Mouse (Mus musculus): ENCODE results near the gene Trmo. TPM values are rescaled to one million over a fixed set of nuclear protein-coding genes. Genes with fewer than 3 reads are reported as not detected.

The Trmo gene
- polyA plus RNA-seq, 1 experiment, result 2.2 TPM

GRCm38 (mm10) chr4:46344288-46344687, 44.9 kb downstream of the Trmo start:
- H3ac ChIP-seq (ENCODE audit: control insufficient read depth, insufficient read length, low read depth), result no peak overlapping the region
- no peaks in the 10 kb centered on the region for H3K36me3 ChIP-seq (ENCODE audit: control insufficient read depth, insufficient read depth)
- peaks cover 38% of the 10 kb centered on the region for H3K27me3 ChIP-seq (ENCODE audit: control insufficient read depth, insufficient read depth, insufficient read length)
- no peaks in the 10 kb centered on the region for H3K79me2 ChIP-seq (ENCODE audit: control insufficient read depth, insufficient read depth)
- no peaks in the 10 kb centered on the region for H3K79me3 ChIP-seq (ENCODE audit: low read depth)
- TF ChIP-seq MAX (IDR thresholded peaks at IDR 0.05), result no peak
- TF ChIP-seq MYOG (IDR thresholded peaks at IDR 0.05; ENCODE audit: control insufficient read depth, extremely low read depth, insufficient read length), result no peak
- no peak for TF ChIP-seq CEBPB (IDR thresholded peaks at IDR 0.05; ENCODE audit: low read depth)
- TF ChIP-seq MYOD1 (IDR thresholded peaks at IDR 0.05; ENCODE audit: control insufficient read depth, insufficient read length, low read depth), result no peak
- TF ChIP-seq CTCF (IDR thresholded peaks at IDR 0.05; ENCODE audit: control insufficient read depth, insufficient read depth, insufficient read length), result no peak
- TF ChIP-seq USF1 (IDR thresholded peaks at IDR 0.05; ENCODE audit: low read depth), result no peak
- TF ChIP-seq FOSL1 (IDR thresholded peaks at IDR 0.05; ENCODE audit: insufficient read depth, low read length, poor library complexity, severe bottlenecking), result no peak
- H3K4me3 ChIP-seq (ENCODE audit: insufficient read depth, poor library complexity, severe bottlenecking), result no peak overlapping the region

DNA sequence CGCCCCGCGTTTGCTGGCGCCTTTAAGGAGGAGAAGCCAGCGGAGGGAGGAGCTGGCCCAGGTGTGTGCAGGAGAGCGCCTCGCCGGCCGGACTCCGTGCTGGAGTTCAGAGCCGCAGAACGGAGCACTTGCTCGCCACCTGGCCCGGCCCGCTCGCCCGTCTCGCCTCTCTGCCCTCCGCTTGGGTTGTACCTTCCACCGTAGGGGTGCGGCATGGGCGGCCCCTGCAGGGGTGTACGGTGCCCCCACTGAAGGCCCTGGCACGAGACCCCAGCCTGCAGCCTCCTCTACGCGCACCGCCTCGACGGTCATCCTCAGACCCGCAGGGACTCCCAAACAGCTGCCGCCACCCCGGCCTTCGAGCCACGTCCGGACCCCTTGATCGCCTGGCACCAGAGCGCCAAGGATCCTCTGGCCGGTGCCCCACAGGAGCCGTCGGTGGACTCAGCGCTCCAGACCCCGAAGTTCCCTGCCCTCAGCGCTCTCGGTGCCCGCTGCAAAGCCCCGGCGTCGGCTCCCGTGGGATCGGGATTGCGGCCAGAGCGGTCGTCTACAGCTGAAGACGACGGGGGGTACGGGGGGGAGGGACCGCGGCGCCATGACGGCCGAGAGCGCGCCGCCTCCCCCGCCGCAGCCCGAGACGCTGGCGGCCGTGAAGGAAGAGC, 45.5 kb downstream of the Trmo start, which contains the start of gene Foxe1:
Gene Foxe1 (plus strand): TSS at position 14 of the 665 bp plus-strand sequence.
- peaks cover 36% of the 10 kb centered on the region for H3K27me3 ChIP-seq (ENCODE audit: control insufficient read depth, insufficient read depth, insufficient read length)
- TF ChIP-seq MYOD1 (IDR thresholded peaks at IDR 0.05; ENCODE audit: control insufficient read depth, insufficient read length, low read depth) (no peak), CTCF (IDR thresholded peaks at IDR 0.05; ENCODE audit: control insufficient read depth, insufficient read depth, insufficient read length) (no peak), USF1 (IDR thresholded peaks at IDR 0.05; ENCODE audit: low read depth) (no peak), MYOG (IDR thresholded peaks at IDR 0.05; ENCODE audit: control insufficient read depth, extremely low read depth, insufficient read length) (no peak), MAX (IDR thresholded peaks at IDR 0.05) (no peak), CEBPB (IDR thresholded peaks at IDR 0.05; ENCODE audit: low read depth) (no peak), FOSL1 (IDR thresholded peaks at IDR 0.05; ENCODE audit: insufficient read depth, low read length, poor library complexity, severe bottlenecking) (no peak)
- no peak within 1 kb of the TSS for H3K4me3 ChIP-seq (ENCODE audit: insufficient read depth, poor library complexity, severe bottlenecking)
- no peaks in the 10 kb centered on the region for H3K79me2 ChIP-seq (ENCODE audit: control insufficient read depth, insufficient read depth)
- H3K36me3 ChIP-seq (ENCODE audit: control insufficient read depth, insufficient read depth), result no peaks in the 10 kb centered on the region
- H3ac ChIP-seq (ENCODE audit: control insufficient read depth, insufficient read length, low read depth), result no peak within 1 kb of the TSS
- no peaks in the 10 kb centered on the region for H3K79me3 ChIP-seq (ENCODE audit: low read depth)

- no peak for TF ChIP-seq MYOD1 (IDR thresholded peaks at IDR 0.05; ENCODE audit: control insufficient read depth, insufficient read length, low read depth)
- TF ChIP-seq MAX (IDR thresholded peaks at IDR 0.05), result no peak
- no peak for TF ChIP-seq FOSL1 (IDR thresholded peaks at IDR 0.05; ENCODE audit: insufficient read depth, low read length, poor library complexity, severe bottlenecking)
- TF ChIP-seq CEBPB (IDR thresholded peaks at IDR 0.05; ENCODE audit: low read depth), result no peak
- no peak for TF ChIP-seq MYOG (IDR thresholded peaks at IDR 0.05; ENCODE audit: control insufficient read depth, extremely low read depth, insufficient read length)
- no peak for TF ChIP-seq CTCF (IDR thresholded peaks at IDR 0.05; ENCODE audit: control insufficient read depth, insufficient read depth, insufficient read length)
- TF ChIP-seq USF1 (IDR thresholded peaks at IDR 0.05; ENCODE audit: low read depth), result no peak
- Histone ChIP-seq H3K27me3 (ENCODE audit: control insufficient read depth, insufficient read depth, insufficient read length) (peaks cover 35% of the 10 kb centered on the region), H3K4me3 (ENCODE audit: insufficient read depth, poor library complexity, severe bottlenecking) (no peak overlapping the region), H3ac (ENCODE audit: control insufficient read depth, insufficient read length, low read depth) (no peak overlapping the region), H3K36me3 (ENCODE audit: control insufficient read depth, insufficient read depth) (no peaks in the 10 kb centered on the region), H3K79me2 (ENCODE audit: control insufficient read depth, insufficient read depth) (no peaks in the 10 kb centered on the region), H3K79me3 (ENCODE audit: low read depth) (no peaks in the 10 kb centered on the region)
These were observed 46.4 kb downstream of the Trmo start for GRCm38 (mm10) chr4:46342711-46343286.

GRCm38 (mm10) chr4:46341831-46342680, 47.2 kb downstream of the Trmo start:
- no peak for TF ChIP-seq MYOG (IDR thresholded peaks at IDR 0.05; ENCODE audit: control insufficient read depth, extremely low read depth, insufficient read length)
- no peak for TF ChIP-seq CEBPB (IDR thresholded peaks at IDR 0.05; ENCODE audit: low read depth)
- no peak for TF ChIP-seq FOSL1 (IDR thresholded peaks at IDR 0.05; ENCODE audit: insufficient read depth, low read length, poor library complexity, severe bottlenecking)
- no peak for TF ChIP-seq CTCF (IDR thresholded peaks at IDR 0.05; ENCODE audit: control insufficient read depth, insufficient read depth, insufficient read length)
- TF ChIP-seq MYOD1 (IDR thresholded peaks at IDR 0.05; ENCODE audit: control insufficient read depth, insufficient read length, low read depth), result no peak
- TF ChIP-seq MAX (IDR thresholded peaks at IDR 0.05), result no peak
- no peak for TF ChIP-seq USF1 (IDR thresholded peaks at IDR 0.05; ENCODE audit: low read depth)
- peaks cover 31% of the 10 kb centered on the region for H3K27me3 ChIP-seq (ENCODE audit: control insufficient read depth, insufficient read depth, insufficient read length)
- no peak overlapping the region for H3ac ChIP-seq (ENCODE audit: control insufficient read depth, insufficient read length, low read depth)
- H3K79me2 ChIP-seq (ENCODE audit: control insufficient read depth, insufficient read depth), result no peaks in the 10 kb centered on the region
- H3K79me3 ChIP-seq (ENCODE audit: low read depth), result no peaks in the 10 kb centered on the region
- H3K36me3 ChIP-seq (ENCODE audit: control insufficient read depth, insufficient read depth), result no peaks in the 10 kb centered on the region
- H3K4me3 ChIP-seq (ENCODE audit: insufficient read depth, poor library complexity, severe bottlenecking), result no peak overlapping the region

DNA sequence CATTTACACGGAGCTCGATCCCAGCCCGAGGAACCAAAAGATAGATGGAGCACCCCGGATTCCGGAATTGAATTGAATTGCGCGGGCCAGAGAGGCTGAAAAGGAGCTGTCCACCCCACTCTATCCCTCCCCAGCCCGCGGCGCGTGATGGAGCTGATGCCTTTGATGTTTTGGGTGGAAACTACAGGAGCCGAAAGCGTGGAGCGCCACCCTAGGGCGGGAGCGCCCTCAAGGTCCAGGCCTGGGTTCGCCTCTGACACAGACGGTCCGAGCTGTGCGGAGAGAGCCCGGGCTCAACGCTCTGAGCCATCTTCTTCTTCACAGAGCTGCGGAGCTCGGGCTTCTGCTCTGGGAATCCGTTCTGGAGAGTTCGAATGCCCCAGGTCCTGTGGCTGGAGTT, 49.7 kb downstream of the Trmo start:
- Histone ChIP-seq H3ac (ENCODE audit: control insufficient read depth, insufficient read length, low read depth) (no peak overlapping the region), H3K4me3 (ENCODE audit: insufficient read depth, poor library complexity, severe bottlenecking) (no peak overlapping the region), H3K36me3 (ENCODE audit: control insufficient read depth, insufficient read depth) (no peaks in the 10 kb centered on the region), H3K79me2 (ENCODE audit: control insufficient read depth, insufficient read depth) (no peaks in the 10 kb centered on the region), H3K27me3 (ENCODE audit: control insufficient read depth, insufficient read depth, insufficient read length) (peaks cover 31% of the 10 kb centered on the region), H3K79me3 (ENCODE audit: low read depth) (no peaks in the 10 kb centered on the region)
- TF ChIP-seq USF1 (IDR thresholded peaks at IDR 0.05; ENCODE audit: low read depth) (no peak), MYOG (IDR thresholded peaks at IDR 0.05; ENCODE audit: control insufficient read depth, extremely low read depth, insufficient read length) (no peak)
